21 mouse cellular contexts compared by ENCODE assay signal in genomic region chr11:30371963-30372362, GRCm38 (mm10).
DNase-seq lines count a peak whose midpoint lies in the region; ATAC-seq and TF ChIP-seq lines count a peak whose summit lies in the region.
"Had no signal": no experiment of that assay in that cellular context is flagged by ENCODE, and none has a peak within 500 bp of the region (broad histone marks: within the 10 kb centered on the region; RNA-seq: fewer than 3 reads in every experiment).

No protein-coding gene starts in this region.

- peak; percentile 44 for DNase-seq in forebrain, postnatal 0 days
- no peak for DNase-seq in forebrain, embryonic 14.5 days (ENCODE audit: low spot score)
- DNase-seq in layer of hippocampus, adult 2 months (ENCODE audit: low spot score in 2 of 2) = peak in 1 of 2 experiments; percentile 9
- DNase-seq in layer of hippocampus, adult 8-10 months (ENCODE audit: low spot score in 2 of 2) = no peak
- peak; percentile 2 for DNase-seq in right cerebral cortex, adult 18-20 months
- no peak for DNase-seq in right cerebral cortex, postnatal 14 days
- no peak for DNase-seq in embryo, embryonic 10.5 days (ENCODE audit: low spot score)
- DNase-seq: adrenal gland, postnatal 14 days; cerebellum, adult 18-20 months; cerebellum, adult 9-11 months; cerebellum, postnatal 36 days; gastrocnemius, postnatal 36 days; heart, adult 11 months; heart, postnatal 36 days had no signal

- H3K9ac ChIP-seq in forebrain, postnatal 0 days = no peak overlapping the region
- no peak overlapping the region for H3K9ac ChIP-seq in forebrain, embryonic 14.5 days (ENCODE audit: low read length)
- H3K9ac ChIP-seq: heart, embryonic 13.5 days; hindbrain, embryonic 12.5 days had no signal

- no peak overlapping the region for H3K4me3 ChIP-seq in forebrain, postnatal 0 days (ENCODE audit: low read depth, low read length)
- H3K4me3 ChIP-seq in forebrain, embryonic 14.5 days (ENCODE audit: low read depth, low read length) = no peak overlapping the region
- H3K4me3 ChIP-seq in layer of hippocampus, adult 2 months = no peak overlapping the region
- H3K4me3 ChIP-seq: embryonic facial prominence, embryonic 10.5 days; heart, embryonic 13.5 days; hindbrain, embryonic 12.5 days had no signal

- H3K4me1 ChIP-seq in forebrain, postnatal 0 days (ENCODE audit: insufficient read depth) = peaks cover 9% of the 10 kb centered on the region
- H3K4me1 ChIP-seq in forebrain, embryonic 14.5 days (ENCODE audit: control insufficient read depth, insufficient read depth, low read length) = no peaks in the 10 kb centered on the region
- H3K4me1 ChIP-seq: heart, embryonic 13.5 days; hindbrain, embryonic 12.5 days had no signal

- ATAC-seq in forebrain, postnatal 0 days = peak; percentile 72
- ATAC-seq in forebrain, embryonic 14.5 days = no peak
- ATAC-seq: activated CD4-positive, CD25-positive, alpha-beta regulatory T cell, adult 4 months; hindbrain, embryonic 16.5 days; Patski had no signal

- H3K4me2 ChIP-seq in forebrain, postnatal 0 days (ENCODE audit: low read depth) = no peak overlapping the region
- H3K4me2 ChIP-seq in forebrain, embryonic 14.5 days (ENCODE audit: low read length) = no peak overlapping the region
- H3K4me2 ChIP-seq: heart, embryonic 13.5 days; hindbrain, embryonic 12.5 days had no signal

- 48% methylated on average over 1 of the region's 1 CpGs for whole genome bisulfite sequencing in forebrain, postnatal 0 days
- WGBS in forebrain, embryonic 14.5 days = 86% methylated on average over 1 of the region's 1 CpGs

- no peaks in the 10 kb centered on the region for H3K27me3 ChIP-seq in forebrain, postnatal 0 days (ENCODE audit: insufficient read depth, low read length)
- no peaks in the 10 kb centered on the region for H3K27me3 ChIP-seq in forebrain, embryonic 14.5 days (replicated peaks; ENCODE audit: control insufficient read depth, insufficient read depth, low read length)
- H3K27me3 ChIP-seq: CH12.LX; heart, embryonic 13.5 days; hindbrain, embryonic 12.5 days; Patski had no signal

- H3K9me3 ChIP-seq in forebrain, postnatal 0 days (ENCODE audit: low read length) = no peaks in the 10 kb centered on the region
- H3K9me3 ChIP-seq in forebrain, embryonic 14.5 days (replicated peaks; ENCODE audit: control insufficient read depth, low read length) = 0 out of 2 replicates have a peak, but pooled peaks cover 2% of the 10 kb centered on the region
- H3K9me3 ChIP-seq: embryonic facial prominence, embryonic 10.5 days; hindbrain, embryonic 12.5 days had no signal

- no peaks in the 10 kb centered on the region for H3K36me3 ChIP-seq in forebrain, postnatal 0 days (ENCODE audit: insufficient read depth)
- H3K36me3 ChIP-seq in forebrain, embryonic 14.5 days (ENCODE audit: control insufficient read depth, insufficient read depth, low read length) = no peaks in the 10 kb centered on the region
- H3K36me3 ChIP-seq: embryonic facial prominence, embryonic 10.5 days; heart, embryonic 13.5 days; hindbrain, embryonic 12.5 days had no signal

- peak overlapping the region; percentile 57; the same call in 1 of the 2 replicates for H3K27ac ChIP-seq in forebrain, postnatal 0 days (ENCODE audit: low read depth, low read length)
- no peak overlapping the region for H3K27ac ChIP-seq in forebrain, embryonic 14.5 days (ENCODE audit: low read depth, low read length)
- peak overlapping the region; percentile 73 for H3K27ac ChIP-seq in layer of hippocampus, adult 2 months
- H3K27ac ChIP-seq: embryonic facial prominence, embryonic 10.5 days; heart, embryonic 13.5 days; hindbrain, embryonic 12.5 days had no signal

- TF ChIP-seq CTCF in forebrain, postnatal 0 days (IDR thresholded peaks at IDR 0.05; ENCODE audit: low read depth) = no peak
- no peak for TF ChIP-seq CTCF in layer of hippocampus, adult 2 months (conservative IDR thresholded peaks at IDR 0.05)

Comparison
In these comparisons a context has a peak if more than half of its experiments do, and no peak if none do; other contexts are left out.
1. DNase-seq: peak in forebrain, postnatal 0 days (single experiment) and right cerebral cortex, adult 18-20 months (single experiment); none in forebrain, embryonic 14.5 days (single experiment), layer of hippocampus, adult 8-10 months (0 of 2), right cerebral cortex, postnatal 14 days (single experiment) and embryo, embryonic 10.5 days (single experiment).